Mouse (Mus musculus) left cerebral cortex, adult 18-20 months (tissue): ENCODE measurements at regions not wholly inside any gene's neighbourhood (a gene's known extent, or its start where the extent isn't known, plus 50 kb on each side); places are given as distances from the start of the nearest gene placed in this dataset.

Source experiments
- DNase-seq, 2 experiments: peaks; one replicate each; pipeline ENCODE4 v3.0.0; 2021 to 2022; ENCODE audit warnings: low spot score in 2 of 2, mixed read lengths in 1 of 2

GRCm38 (mm10) chr11:18216762-18217161 lies 263.1 kb upstream of the Etaa1 start:
- no peak for DNase-seq

DNA sequence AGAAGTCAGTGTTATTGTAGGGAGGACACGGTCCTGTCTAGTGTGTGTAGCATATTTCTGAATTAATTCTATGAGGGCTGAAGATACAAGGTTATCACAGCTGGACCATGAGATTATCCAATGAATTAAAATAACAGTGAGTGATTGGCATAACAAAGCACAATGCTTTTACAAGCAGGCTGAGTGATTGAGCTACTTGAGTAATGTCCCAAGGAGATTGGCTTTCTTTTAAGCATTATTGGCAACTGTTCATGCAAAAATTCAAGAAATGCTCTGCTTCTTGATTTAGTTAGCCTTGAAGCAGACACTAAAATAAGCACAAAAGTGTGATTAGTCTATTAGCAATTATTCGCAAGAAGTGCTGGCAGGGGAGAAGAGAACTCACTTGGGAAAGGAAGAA lies 219.4 kb upstream of the Etaa1 start:
- DNase-seq, result no peak

DNA sequence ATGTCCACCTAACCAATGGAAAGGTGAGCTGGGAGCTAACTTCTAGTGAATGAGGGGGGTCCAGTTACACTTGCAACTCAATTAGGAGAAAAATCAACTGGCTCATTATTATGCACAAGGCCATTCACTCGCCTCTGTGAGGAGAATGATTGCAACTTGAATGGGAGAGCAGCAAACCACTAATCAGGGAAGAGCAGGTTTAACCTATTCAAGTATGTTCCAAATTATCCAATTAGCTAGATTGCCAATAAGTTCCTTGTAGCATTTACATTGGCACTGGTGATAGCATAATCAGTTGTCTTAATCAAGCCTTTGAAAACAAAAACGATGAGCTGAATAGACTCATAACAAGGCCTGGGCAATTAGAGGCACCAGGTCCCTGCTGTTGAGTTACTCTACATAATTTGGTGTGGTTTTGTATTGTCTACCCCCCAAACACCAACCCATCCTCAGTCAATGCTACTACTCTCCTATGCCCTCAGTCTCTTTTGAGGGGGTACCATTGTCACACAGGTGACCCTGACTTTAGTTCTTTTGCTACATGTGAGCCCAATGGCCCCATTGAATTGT lies 217.6 kb upstream of the Etaa1 start:
- no peak for DNase-seq

- no peak for DNase-seq
Measured at GRCm38 (mm10) chr11:18165609-18166347, 212.1 kb upstream of the Etaa1 start.

- DNase-seq, result no peak
Measured at GRCm38 (mm10) chr11:18164025-18164423, 210.3 kb upstream of the Etaa1 start.

DNA sequence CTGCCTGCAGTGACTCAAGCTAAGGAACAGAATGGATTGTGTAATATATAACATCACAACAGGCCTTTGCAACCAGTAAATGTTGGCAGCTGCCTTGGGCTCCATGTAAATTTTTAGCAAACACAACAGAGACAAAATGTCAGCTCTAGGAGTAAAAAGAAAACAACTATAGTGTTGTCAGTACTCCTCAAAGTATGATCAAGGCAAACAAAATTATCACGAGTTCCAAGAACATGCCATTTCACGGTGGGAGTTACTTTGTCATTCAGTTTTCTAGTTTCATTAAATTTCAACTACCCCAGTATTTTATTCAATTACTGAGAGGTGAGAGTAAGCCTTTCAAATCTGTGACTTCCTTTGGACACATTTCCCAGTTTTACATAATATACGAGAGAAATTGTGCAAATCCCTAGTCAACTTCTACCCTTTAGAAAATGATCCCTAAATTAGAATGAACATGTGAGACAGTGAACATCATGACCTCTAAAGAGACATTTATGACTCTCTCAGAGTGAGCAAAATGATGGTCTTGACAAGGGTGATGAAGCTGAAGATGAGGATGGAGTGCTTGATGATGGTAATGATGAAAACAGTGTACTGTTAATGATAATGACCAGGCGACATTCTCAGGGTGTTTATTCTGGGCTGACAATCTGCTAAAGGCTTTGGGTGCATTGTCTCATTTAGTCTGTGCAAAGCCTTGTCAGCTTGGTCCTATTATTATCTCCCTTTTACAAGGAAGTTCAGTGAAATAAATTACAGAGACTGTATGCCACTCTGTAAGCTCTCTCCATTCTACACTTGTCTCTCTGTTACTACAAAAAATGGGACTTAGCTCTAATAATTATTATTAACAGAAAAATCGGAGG lies 209.7 kb upstream of the Etaa1 start:
- DNase-seq, result no peak

GRCm38 (mm10) chr11:18156506-18156905 lies 202.8 kb upstream of the Etaa1 start:
- DNase-seq, result no peak

- DNase-seq, result peak; percentile 18 to 31
Measured at GRCm38 (mm10) chr11:18151788-18152563, 198.3 kb upstream of the Etaa1 start.

DNA sequence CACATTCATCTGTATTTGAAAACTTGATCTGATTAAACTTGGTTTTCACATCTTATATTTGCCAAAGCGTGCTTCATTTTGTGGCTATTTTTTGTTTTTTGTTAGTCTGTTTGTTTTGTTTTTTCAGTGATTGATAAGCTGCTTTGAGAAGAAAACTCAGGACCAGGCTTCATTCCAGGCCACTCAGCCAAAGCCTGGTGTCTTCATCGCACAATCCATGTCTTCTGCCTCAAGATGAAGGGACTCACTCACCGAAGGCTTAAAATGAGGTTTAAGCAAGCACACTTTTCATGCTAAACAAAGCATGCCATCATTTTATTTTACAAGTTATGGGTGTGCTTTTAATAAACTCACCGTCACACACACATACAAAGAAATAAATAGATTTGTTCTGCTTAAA lies 197.7 kb upstream of the Etaa1 start:
- no peak for DNase-seq

DNA sequence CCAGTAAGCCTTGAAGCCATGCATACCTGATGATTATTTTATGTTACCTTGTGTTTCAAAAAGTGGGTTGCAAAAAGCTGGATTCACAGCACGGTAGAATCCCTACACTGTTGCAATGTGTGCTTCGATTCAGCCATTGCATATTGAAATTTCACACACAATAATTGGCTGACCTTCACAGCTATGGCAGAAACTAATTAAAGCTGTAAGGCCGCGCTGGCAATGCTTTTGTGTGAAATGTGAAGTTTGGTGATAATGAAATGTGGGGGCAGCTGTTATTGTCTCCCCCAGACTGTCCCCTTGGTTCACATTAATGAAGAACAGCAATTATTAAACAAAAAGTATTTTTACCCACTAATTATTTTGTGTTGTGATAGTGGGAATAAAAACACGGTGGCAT lies 173.8 kb upstream of the Etaa1 start:
- no peak for DNase-seq

- peak; percentile 3 to 10 for DNase-seq
Measured at GRCm38 (mm10) chr11:18123031-18123430, 169.4 kb upstream of the Etaa1 start.

- DNase-seq, result no peak
Measured at GRCm38 (mm10) chr11:18122616-18123015, 168.9 kb upstream of the Etaa1 start.

- DNase-seq, result peak; percentile 8 to 10
Measured at GRCm38 (mm10) chr11:18115693-18116450, 162.2 kb upstream of the Etaa1 start.

GRCm38 (mm10) chr11:18102841-18103240 lies 149.2 kb upstream of the Etaa1 start:
- DNase-seq, result no peak

GRCm38 (mm10) chr11:18075840-18076435 lies 122.3 kb upstream of the Etaa1 start:
- no peak for DNase-seq

GRCm38 (mm10) chr11:18070586-18071306 lies 117.1 kb upstream of the Etaa1 start:
- DNase-seq, result peak in 1 of 2 experiments; percentile 2

DNA sequence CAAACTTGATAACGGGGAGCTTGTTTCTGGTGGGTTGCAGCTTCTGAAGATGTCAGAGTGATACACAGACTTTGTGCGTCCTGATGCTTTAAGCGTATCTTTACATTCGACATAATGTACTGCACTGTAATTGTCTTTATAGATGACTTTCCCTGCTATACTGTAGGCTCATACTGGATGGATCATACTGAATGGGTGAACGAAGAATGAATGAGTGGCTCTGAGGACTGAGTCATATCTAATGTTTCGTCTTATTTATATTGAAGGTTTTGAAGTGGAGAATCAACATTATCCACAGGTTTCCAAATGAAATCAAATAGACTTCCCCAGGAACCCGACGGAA lies 116.3 kb upstream of the Etaa1 start:
- DNase-seq, result no peak

DNA sequence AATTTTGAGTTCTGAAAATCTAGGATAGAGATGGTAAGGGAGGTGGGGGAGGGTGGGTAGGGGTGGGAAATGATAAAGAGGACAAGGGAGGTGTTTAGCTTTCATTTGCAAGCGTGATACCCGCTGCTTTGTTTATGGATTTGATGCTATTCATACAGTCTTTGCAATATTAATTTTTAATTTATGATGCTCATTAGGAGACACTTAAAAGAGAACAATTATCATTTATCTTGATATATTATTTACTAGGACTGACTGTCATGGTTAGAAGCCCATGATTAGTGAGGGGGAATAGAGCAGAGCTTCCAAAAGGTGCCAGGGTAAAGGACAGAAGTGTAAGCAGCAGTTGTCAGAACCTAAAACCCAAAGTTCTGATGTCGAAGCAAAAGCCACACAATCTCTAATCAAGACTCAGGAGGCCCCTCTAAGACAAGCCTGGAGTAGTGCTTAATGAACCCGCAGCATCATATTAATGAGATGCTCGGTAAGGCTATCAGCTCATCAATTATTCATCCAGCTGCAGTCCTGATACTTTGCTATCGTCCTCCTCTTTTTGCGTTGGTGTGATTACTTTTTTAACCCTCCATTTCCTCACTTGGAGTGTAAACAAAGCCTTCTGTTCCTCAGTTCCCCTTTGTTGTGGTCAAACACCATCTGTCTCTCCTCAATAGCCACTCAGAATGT lies 115.8 kb upstream of the Etaa1 start:
- DNase-seq, result no peak

DNA sequence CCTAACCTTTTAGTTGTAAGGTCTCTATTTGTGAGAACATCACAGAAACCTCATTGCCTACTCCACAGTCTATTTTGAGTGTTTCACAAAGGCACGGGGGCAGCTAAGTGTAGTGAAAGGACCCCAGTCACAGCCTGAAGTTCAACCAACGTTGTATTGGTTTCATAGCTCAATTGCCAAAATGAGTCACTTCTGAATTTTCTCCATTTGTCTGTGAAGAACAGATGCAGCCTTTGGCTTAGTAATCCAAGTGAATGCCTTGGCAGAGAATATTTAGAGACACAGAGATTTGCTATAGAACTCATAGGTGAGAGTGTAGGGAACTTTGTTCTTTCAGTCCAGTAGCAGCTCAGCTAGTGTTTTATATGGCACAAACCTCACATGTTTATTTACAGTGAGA lies 114.4 kb upstream of the Etaa1 start:
- no peak for DNase-seq
